Mouse (Mus musculus) monocyte, adult 5-6 weeks (primary cell): ENCODE measurements around the gene Ablim1. TPM values are rescaled to one million over a fixed set of nuclear protein-coding genes. Genes with fewer than 3 reads are reported as not detected.

Experiments
- ATAC-seq: fragments of 153-309, 156-312 bp; replicated peaks from 2 replicates; pipeline ENCODE4 v1.8.0; 2017; ENCODE audit warnings: mild to moderate bottlenecking; ENCODE audit not compliant: low TSS enrichment, insufficient number of reproducible peaks, severe bottlenecking, poor library complexity, low FRiP score
- total RNA-seq: library from RNA; stranded (forward); fragments of 200-1000, 200-491, 200-594 nt; gene quantifications from 3 replicates; pipeline ENCODE4 v1.2.3, GENCODE M21; 2017

The Ablim1 gene
- total RNA-seq, 1 experiment from 2014 or later, result 62.1 TPM

DNA sequence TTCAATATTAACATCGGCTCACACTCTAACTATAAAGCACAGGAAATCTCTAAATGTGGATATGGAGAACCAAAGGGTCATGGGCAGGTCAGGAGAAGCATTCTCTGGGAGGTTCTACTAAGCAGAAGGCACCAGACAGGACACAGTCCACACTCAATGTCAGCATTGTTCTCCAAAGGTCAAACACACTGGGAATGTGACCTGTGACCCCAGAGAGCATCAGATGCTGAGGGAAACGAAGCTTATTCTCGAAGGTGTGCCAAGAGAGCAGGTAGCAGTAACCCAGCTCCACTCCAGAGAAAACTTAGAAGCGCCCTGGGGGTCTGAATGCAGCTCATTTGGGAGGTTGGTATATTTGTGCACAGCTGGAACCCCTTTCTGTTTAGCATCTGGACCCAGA, 233.2 kb downstream of the Ablim1 start:
- no peak for ATAC-seq

DNA sequence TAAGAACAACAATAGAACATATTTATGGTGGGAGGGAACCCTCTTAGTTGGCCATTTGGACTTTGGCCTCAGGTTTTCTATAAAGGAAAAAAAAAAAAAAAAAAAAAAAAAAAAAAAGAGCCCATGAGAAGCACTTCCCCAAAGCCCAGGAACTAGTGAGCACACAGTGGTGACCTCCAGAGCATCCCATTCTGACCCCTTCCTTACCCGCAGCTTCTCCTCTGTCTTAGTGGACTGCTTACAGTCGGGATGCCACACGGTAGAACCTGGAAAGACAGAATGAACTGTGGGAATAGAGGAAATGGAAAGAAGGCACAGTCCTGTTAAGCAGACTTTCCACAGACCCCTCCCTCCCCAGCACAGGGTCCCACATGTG, 235.1 kb downstream of the Ablim1 start:
- ATAC-seq, result no peak

DNA sequence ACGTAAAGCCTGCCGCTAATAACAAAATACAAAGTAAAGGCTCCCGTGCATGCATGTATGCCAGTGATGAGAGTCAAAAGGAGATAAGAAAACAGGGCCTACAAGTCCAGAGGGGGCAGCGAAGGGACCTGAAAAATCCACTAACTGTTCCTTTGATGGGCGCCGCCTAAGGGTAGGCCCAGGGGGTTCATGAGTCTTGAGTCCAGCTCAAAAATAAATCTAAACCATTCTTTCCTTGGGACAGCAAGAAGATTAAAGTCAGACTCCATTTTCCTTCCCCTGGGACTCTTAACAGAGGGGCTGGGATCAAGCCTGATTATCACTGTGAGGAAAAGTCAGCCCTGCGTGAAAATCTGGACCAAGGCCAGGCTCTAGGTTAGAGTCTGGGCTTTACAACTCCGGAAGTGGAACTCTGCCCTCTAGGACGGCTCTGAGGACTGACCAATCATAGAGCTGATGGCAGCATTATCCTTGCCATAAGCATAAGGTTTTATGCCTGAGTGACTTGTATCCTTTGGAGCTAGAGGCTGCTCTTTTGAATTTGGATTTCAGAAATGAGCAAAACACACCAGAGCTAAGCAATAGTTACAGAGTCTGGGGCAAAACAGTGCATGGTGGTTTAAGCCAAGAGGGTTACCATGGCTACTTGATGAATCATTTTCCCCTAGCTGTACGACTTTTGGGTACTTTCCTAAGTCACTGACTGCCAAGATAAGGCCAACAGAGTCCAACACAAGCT, 235.7 kb downstream of the Ablim1 start:
- no peak for ATAC-seq

DNA sequence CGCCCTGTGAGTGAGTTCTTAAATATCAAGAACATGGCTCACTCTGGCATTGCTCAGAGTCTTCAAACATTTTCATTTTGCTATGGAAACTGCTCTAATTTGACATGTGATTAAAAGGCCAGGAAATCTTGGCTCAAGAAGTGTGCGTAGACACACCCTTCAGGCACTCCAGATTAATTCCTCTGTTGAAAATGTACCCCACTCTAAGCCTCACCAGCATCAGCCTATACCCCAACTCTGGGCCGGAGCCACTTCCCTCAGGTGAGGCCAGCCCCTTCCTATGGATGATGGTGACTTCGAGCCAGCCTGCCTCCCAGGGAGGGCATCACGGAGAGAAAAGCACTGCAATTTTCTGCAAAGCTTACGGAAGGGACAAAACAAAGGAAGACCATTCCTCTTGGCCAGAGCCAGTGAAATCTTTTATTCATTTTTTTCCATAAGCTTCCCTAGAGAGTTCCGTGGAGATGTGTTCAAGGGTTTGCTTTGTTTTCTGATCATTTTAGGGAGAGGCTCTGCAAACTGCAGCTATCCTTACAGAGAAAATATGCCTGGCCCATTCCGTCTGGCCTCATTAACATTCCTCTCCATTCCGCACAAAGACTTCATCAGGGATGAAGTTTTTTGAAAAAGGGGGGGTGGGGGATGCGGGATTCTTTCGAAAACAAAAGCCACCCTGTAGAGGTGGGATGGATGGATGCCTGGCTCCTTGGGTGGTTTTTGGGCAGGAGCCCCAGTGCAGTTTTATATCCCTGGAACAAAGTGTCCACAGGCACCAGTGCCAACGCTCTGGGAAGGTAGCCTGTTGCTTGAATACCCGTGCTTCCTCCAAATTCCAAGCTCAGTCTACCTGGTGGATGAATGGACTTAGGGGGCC, 236.7 kb downstream of the Ablim1 start:
- ATAC-seq, result no peak

DNA sequence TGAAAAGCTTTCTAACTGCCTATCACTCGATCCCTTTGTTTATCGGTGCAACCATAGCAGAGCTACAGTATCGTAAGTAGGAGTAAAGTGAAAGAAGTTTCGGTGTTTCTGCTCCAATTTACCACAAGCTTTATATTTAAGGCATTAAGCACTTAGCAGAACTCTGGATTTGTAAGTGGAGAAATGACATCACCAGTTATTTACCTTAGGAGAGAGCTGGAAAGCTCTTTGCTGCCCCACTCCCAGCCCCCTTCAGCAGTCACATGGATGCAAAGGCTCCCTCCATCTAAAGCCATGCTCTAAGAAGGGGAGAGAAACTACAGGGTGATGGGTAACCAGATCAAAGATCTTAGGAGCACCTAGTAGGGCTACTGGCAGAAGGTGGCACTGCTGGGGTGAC, 241.3 kb downstream of the Ablim1 start:
- ATAC-seq, result 0 out of 2 replicates have a peak, but pooled peaks have one; percentile 19

DNA sequence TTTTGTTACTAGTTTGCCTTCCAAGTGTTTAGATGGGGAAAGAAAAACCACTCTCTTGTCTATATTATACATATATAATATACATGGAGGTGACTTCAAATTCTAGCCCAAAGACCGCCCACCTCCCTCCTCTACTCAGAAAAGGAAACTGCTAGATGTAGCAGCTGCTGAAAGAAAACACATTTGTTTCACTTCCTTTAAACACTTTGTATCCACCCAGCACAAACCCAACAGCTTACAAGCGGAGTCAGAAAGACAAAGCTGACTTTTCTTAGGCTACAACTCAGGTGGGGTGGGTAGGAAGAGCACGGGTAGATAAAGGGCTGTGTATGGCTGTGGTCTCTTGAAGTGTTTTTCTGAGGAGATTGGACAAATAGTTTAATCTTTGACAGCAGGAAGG, 242.0 kb downstream of the Ablim1 start:
- 0 out of 2 replicates have a peak, but pooled peaks have one; percentile 40 for ATAC-seq

DNA sequence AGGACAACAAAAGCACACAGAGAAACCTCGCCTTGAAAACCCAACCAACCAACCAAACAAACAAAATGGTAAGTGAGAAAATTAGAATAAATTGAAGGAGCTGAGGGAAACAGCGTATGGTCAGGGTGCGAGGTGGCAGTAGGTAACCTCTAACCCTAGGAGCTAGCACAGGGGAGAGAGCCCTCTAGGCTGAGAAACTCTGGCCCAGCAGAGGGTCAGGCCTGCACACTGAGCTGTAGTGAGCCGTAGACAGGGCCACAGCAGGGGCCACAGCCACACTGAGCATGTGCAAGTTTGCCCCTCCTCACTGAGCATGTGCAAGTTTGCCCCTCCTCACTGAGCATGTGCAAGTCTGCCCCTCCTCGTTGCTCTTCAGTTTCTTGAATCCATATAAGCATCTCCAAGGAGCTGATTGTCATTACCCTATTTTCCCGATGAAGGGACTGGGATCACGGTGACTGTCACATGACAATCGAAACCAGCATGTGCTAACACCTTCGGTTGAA, 247.6 kb downstream of the Ablim1 start:
- no peak for ATAC-seq

DNA sequence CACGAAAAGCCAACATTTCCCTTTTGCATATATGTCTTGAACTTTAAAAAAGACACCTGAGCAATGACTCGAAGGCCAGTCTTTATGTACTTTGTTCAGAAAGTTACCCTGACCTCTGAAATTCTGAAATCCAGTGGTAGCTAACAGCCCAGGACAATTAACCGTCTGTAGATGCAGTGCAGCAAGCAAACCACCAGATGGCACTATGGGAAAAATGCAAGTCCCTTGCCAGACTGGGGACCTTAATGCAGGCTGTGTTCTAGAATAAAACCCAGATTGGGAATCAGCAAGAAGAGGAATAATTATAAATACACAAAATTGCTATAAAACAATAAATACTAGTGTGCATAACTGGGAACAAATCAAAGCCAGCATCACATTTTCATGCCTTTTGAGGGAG, 248.4 kb downstream of the Ablim1 start:
- ATAC-seq, result no peak

DNA sequence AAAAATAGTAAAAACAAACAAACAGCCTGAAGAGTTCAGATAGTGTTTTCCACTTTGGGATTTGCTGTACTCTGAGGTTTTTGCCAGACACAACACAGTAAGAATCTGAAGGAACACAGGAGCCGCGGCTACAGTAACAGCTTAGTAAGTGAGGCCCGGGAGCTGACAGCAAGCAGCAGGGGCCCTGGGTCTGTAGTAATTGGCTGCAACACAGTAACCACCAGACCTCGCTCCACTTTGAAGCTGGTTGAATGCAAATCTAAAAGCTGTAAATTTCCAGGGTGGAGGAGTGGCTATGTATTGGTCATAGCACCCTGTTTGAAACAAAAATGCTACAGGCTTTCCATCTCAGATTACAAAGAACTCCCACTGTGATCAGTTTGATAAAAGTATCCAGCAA, 252.0 kb downstream of the Ablim1 start:
- ATAC-seq, result no peak

DNA sequence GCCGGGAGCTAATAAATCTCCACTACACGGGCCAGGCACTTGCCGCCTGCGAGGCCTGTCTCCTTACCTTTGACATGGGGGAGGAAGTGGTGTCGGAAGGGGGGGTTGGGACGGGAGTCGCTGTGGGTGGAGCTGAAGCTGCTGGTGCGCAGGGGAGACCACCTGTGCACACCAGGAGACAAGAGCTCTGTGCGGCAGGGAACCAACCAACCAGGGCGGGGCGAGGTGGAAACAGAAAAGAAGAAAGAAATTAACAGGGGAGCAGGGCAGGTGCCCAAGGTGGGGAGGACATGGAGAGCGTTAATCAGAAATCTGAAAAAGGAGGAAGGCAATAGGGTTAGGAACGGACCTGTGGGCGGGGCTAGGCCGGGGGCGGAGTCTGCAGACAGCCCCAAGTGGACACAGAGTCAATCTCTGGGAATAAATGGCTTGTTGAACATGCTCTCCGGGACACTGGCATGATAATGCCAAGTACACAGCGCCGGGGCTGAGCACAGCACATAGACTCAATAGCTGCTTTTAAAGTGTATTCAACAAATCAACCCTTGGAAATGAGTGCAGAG, 255.6 kb downstream of the Ablim1 start:
- ATAC-seq, result no peak

DNA sequence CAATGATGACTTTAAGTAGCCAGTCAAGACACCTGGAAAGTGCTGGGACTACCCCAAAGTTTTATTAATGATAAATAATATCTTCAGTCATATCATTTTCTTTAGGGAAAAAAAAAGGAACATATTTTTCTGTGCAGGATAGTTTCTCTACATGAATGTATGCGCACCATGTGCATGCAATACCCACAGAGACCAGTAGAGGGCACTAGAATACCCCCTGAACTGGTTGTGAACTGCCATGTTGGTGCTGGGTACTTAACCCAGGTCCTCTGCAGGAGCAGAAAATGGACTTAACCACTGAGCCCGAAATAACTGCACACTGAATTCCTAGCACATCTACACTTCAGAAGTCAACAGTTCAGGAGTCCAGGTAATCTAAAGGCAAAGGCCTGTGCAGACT, 257.2 kb downstream of the Ablim1 start:
- no peak for ATAC-seq

DNA sequence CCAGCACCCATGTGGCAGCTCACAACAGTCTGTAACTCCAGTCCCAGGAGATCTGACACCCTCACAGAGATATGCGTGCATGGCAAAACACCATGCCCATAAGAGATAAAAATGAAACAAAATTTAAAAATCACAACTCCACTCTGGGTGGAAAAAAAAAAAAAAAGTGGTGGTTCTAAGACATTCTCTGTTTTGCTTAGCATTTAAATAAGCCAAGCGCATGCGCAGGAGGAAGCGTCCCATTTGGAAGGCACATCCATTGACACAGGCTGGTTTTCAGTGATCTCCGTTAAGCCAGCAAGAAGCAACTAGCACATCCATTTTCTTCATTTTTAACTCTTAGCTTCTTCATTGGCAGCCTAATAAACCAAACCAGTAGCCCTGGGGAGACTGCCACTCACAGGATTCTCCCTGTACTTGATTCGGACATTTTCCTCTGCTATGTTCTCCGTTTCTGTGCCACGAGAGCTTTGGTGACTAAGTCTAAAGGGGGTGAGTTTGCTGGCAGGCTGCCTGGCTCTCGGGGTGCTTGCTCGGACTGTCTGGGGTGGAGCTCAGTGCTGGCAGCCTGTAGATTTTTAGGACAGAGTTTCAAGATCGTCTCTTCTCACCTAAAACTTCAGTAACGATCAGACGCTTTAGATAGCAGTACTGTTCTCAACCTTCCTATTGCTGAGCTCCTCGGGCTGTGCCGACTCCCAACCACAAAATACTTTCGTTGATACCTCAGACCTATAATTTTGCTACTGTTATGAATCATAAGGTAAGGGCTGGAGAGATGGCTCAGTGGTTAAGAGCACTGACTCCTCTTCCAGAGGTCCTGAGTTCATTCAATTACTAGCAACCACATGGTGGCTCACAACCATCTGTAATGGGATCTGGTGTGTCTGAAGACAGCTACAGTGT, 259.3 kb downstream of the Ablim1 start:
- no peak for ATAC-seq

DNA sequence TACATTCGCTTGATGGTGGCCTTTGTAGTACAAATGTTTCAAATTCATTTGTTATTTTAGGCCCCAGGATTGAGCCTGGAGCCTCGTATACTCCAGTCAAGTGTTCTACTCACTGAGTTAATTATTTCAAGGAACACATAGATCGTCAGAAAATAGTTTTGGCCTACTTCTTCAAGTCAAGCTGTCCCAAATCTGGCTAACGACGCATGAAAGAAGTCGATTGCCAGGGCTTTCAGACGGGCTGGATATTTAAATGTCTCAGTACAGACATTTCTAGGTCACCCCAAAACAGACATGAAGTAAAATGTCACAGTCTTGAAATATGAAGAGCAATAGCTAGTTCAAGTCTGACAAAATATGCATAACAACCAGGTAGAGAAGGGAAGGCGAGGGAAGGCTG, 261.8 kb downstream of the Ablim1 start:
- ATAC-seq, result no peak

DNA sequence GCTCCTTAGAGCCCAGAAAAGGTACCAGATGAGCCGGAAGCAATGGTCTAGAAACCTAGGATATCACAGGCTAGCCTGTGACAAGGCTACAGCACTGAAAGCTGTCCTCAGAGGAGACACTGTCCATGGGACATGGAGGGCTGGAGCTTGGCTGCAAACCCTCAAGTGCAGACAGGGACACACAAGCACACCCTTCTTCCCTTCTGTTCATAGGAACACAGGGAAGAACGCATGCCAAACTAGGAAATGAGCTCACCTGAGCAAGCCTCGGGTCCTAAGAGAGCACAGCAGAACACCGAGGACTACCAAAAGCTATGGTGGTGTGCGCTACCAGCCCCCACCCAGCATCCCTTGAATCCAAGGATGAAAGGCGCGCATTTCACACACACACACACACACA, 262.7 kb downstream of the Ablim1 start:
- ATAC-seq, result no peak

DNA sequence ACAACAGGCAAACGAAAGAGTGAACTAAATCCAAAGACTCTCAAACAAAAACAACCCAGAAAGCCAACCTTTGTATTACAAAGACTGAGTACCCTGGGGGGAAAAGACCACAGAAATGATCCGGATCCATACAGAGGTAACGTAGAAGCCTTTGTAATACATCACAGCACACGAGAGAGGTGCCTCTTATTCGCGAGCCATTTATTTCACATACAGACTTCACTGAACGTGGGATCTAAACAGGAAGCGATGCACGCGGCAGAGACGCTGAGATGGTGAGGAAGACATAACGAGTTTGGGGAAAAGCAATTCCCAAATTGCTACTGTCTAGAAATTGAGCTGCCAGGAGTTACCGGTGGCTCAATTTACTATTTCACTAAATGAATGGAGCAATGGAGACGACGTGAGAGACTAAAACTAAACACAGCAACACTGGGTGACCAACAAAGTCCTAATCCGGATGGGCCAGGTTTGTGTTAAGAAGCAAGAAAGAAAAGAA, 265.1 kb downstream of the Ablim1 start:
- no peak for ATAC-seq

DNA sequence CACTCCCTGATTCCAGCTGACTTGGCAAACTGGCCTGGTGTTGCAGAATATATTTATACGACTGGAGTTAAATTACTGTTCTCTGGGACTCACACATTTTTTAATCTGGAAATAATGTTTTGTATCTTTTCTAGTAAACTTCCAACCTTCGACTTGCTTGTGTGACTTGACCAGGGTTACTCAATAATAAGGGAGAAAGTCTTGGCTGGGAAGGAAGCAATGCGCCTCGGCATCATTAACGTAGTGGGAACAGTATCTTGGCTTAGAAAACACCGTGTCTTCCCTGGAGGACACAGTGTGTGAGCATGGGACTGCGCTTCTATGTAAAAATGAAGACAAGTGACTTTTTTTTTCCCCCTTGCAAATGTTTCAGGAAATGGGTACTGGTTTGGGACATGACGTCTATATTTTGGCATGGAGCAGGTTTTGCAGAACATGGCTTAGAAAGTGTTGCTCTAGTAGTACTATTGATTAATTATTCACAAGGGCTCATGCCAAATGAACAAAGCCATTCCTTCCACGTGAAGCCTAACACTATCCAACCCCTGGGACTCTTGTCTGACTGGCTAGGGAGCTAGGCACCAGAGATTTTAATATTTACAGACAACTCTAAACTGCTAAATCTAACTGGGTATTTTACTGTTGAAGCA, 266.9 kb downstream of the Ablim1 start:
- ATAC-seq, result no peak

DNA sequence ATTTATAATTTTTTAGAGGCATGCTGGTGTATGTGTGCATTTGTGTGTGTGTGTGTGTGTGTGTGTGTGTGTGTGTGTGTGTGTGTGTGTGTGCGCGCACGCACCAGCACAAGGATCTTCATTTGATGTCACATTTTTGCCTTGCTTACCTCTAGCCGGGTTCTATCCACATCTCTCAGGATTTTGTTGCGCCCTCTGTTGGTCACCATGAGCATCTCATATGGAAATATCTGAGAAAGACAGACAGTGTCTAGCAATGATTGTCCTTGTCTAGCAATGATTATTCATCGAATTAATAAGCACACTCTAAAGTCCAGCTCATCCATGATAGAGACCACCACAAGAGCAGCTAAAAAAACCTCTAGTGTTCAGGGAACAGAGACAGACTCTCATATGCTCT, 275.5 kb downstream of the Ablim1 start:
- no peak for ATAC-seq

DNA sequence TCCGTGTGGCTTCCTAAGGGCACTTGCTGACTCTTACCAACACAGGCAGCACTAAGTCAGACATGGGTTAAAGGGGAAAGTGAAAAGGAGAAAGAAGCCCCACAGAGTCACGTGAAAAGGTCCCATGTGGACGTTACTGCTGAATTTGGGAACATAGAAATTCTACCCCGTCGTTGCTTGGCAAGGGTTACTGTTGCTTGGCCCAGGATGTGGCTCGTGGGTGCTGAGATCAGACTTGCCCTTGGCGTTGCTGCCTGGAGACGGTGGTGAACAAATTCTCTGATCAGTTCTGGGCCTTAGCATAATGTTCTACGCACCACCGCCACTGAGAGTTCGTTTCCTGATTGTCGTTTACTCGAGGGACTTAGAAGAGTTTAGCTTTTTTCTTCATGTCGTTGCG, 277.9 kb downstream of the Ablim1 start:
- no peak for ATAC-seq
